Mouse (Mus musculus) 416B (cell line): Measurements from ENCODE around the gene Spocd1.

Experiments
- DNase-seq: peaks from one replicate; pipeline ENCODE4 v3.0.0; 2011; ENCODE audit warnings: low read depth

Spocd1 gene

DNA sequence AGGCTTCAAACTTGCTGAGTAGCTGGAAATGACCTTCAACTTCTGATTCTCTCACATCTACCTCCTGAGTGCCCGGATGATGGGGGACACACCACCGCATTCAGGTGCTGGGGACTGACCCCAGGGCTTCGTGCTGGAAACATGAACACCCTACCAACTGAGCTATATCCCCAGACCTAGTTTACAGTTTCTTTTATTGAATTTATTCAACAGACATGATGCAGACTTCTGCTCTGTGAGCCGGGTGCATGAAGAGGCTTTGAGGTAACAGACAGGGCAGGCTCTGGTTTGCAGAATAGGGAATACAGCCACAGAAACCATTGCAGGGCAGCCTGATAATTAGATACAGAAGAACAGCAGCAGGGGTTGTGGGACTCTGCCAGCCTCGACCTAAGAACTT, 10.6 kb upstream of the Spocd1 start:
- DNase-seq = no peak

DNA sequence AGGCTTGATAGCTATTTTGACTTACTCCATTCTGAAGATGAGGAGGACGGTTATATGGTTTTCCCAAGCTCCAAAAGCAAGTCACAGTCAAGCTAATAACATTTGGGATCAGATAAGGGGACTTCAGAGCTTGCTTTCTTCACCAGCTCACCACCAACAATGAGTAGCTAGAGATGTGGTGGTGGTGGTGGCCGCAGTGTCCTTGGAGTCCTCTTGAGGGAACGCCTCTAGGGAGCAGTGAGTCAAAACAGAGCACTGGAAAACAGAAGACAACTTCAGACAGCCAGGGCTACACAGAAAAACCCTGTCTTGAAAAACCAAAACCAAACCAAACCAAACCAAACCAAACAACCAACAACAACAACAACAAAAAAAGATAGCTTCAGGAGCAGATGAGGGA, 10.1 kb upstream of the Spocd1 start:
- DNase-seq = peak; percentile 50

DNA sequence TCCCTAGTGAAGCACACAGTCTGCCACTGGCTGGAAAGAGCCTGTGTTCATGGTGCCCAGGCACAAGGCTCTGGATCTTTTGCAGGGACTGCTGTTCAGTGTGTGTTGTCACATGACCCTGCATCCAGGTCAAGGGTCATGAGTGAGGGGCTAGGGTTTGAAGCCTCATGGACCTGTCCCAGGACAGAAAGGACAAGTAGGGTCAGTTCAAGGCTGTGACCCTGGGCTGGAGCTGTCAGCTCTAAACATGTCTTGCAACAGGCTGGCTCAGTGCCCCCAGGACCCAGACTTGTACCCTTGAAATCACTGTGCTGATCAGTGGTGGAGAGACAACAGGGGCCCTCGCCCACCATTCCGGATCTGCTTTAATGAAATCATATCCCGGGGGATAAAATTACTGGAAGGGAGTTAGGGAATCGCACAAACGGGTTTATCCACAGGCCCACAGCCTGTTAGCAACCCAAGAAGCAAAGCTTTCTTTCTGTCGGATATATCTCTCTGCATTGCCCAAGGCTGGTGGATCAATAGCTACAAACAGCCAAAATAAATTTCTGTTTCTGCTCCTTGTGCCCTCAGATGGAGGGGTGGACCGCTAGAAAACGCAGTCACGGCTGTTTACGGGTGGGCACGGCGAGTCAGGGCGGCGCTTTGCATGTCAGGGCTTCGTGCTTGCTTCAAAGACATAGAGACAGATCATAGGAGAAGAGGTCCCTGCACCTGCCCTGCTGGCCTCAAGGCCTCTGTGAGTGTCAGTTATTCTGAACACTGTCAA, 8.3 kb upstream of the Spocd1 start:
- no peak for DNase-seq

DNA sequence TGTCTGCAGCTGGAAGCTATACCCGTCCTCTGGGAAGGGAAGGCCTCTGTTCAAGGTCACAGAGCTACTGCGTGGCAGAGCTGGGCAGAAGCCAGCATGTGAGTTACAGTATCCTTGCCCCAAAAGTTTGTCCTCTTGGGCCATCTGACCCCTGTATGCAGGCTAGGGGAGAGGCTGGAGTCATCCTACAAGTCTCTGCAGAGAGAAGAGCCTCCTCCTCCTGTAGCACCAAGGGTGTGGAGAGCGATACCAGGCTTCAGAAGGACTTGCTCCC, 7.8 kb upstream of the Spocd1 start:
- no peak for DNase-seq

DNA sequence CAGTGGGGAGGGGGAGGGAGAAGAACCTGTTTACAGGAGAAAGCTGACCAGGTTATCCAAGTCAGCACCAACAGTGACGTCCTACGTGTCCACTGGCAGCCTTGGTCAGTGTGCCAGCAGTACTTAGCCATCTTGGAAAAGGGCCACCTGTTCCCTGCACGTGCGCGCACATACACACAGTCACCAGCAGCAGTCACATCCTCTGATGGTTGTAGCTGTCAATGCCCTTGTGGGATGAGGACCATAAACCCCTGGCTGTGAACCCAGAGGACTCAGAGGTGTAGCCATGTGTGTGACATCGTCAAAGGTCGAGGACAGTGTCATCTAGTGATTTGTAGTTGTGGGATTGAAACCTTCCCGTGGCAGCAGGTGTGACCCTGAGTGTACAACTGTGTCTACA, 4.9 kb upstream of the Spocd1 start:
- DNase-seq = no peak

DNA sequence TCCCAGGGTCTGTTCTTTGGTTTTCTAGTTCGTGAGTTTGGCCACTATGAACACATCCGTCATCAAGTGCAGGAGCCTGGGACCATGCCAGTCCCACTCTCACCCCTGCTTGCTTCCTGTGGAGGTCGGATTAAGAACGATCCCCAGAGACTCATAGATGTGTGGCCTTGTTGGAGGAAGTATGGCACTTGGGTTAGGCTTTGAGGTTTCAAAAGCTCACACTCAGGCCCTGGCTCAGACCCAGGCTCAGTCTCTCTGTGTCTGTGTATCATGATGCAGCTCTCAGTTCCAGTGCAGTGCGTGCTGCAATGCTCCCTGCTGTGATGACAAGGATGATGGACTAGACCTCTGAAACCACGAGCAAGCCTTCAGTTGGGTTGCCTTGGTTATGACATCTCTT, 4.4 kb upstream of the Spocd1 start:
- DNase-seq = peak; percentile 83

DNA sequence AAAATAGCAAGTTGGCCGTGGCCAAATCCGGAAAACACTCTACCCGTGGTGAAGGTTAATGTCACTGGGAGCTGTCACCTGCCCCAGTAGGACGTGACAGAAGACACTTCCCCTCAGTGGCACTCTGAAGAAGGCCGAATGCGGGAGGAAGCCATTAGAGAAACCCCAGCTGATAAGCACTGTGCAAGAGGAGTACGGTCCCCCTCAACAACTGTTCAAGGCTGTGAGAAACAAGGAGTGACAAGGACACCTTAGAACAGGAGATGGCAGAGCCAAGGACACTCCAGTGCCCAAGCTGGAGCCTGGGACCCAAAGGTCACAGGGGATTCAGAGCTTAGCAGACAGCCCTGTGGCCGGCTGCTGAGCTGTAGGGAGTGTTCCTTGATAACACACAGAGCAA, 2.5 kb upstream of the Spocd1 start:
- peak; percentile 50 for DNase-seq

DNA sequence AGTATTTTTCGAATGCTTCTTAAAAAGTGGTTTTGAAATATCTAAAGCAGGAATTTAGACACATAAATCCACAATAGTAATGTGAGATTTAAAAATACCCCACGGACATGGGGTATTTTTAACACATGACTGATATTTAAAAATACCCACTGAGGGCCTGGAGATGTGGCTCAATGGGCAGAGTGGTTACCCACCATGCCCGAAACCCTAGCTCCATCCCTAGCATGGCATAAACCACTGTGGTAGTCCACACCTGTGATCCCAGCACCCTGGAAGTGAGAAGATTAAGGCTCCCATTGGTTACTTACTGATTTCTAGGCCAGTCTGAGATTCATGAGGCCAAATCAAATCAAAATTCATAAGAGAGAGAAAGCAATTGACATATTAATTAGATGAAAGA, 2.0 kb upstream of the Spocd1 start:
- no peak for DNase-seq

DNA sequence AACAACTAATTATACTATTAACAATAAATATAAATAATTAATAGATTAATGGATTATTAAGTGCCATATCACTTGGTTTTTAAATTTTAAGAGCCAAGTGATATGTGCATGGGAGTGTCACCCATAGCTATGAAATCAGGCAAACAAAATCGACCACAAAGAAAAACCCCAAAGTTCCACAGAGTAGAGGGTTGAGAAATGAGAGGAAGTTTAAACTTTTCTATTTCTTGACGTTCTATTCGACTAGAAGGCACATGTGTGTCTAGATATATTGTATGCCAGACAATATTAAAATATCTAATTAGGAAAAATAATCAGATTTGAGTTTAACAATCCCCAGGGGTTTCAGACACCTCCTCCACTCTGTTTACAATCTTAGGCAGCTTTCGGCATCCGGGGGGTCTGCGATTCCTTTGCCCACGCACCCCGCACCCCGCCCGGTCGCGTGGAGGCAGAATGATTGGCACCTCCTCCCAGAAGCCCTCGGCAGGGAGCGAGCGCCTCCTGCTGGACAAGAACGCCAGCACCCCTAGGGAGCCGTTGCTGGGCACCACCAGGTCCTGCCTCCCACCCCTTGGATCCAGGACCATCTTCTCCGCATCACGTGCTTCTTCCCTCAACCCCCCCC, 811 bp upstream of the Spocd1 start:
- peak; percentile 78 for DNase-seq

DNA sequence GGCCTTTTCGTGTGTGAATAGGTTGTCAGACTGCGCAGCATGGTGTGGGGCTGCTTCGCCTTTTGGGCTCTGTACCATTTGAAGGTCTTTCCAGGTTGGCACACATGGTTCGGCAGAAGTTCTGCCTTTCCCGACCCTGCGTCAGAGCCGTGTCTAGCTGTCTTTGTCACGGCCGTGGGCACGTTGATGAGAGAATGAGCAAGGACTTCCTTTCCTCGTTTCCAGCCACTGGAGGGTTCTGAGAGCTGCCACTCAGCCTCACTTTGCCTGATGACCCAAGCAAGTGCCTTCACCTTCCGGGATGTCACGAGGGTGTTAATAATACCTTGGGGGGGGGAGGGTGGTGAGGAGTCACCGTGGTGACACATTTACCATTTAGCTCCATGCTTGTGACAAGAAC, 4.6 kb downstream of the Spocd1 start:
- DNase-seq = no peak

DNA sequence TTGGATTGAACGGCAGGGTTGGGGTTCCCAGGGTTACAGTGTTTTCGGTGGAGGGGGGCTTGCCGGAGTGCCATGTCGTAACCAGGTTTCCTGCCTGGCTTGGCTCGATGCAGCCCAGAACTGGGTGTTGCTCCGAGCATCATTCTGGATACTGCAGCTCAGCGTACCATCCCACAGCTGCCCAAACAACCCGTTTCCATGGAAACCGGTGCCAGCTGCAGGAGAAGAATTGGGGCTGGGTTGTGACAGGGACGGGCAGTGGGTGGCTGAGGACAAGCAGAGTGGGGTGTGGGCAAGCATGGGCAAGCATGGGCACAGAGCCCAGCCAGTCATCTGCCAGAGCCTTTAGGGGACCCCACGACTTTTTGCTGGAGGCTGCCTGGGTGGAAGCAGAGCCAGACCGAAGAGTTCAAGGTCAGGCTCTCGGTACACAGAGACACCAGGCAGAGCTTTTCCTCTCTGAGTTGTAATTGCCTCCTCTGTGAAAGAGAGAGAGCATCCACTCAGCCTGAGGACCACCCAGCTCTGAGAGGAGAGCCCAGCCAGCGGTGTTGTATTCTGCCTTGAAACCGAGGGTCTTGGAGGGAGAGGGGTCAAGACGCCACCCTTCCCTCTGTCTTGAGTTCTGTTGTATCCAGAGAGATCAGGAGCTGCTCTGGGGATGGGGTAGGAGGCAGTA, 5.3 kb downstream of the Spocd1 start:
- no peak for DNase-seq

DNA sequence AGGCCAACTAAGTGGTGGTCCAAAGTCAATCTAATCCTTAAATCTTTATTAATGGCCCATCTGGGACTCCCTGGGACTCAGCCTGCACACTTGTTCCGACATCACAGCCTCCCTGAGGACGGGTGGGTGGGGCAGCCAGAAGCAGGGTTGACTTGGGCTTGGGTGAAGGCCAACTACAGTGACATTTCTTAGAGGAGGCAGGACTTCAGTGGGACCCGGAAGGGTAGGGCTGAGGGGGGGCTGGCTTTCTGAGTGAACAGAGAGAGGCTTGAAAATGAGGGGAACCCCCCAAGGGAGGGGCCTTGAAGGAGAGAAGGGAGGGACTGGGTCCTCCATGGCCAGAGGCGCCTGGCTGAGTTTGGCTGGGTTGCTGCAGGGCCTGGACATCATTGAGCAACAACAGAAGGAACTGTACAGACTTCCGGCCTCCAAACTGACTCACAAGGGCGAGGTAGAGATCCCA, 22.3 kb downstream of the Spocd1 start:
- DNase-seq = peak; percentile 86

DNA sequence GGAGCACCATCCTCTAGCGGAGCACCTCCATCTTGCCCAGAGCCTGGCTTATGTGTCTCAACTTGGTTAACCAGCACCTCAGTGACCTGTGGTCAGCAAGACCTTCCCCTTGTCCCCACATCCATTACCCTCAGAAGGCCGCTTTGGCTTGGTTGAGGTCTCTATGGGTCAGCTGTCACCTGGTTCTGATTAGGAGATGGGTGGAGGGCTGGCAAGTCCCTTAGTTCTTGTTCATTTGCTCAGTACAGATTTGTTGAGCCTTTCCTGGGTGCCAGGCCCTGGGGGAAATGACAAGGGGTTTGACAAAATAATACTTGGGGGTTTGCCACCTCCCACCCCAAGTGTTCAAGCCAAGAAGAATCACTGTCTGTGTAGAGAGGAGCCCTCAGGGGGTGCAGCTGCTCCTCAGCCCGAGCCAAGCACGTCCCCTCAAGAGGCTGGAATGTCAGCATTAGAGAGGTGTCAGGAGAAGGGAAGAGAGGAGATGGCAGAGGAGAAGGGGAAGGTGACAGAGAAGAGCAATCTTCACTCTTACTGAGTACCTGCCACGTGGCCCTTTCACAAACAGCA, 23.3 kb downstream of the Spocd1 start:
- DNase-seq = no peak

DNA sequence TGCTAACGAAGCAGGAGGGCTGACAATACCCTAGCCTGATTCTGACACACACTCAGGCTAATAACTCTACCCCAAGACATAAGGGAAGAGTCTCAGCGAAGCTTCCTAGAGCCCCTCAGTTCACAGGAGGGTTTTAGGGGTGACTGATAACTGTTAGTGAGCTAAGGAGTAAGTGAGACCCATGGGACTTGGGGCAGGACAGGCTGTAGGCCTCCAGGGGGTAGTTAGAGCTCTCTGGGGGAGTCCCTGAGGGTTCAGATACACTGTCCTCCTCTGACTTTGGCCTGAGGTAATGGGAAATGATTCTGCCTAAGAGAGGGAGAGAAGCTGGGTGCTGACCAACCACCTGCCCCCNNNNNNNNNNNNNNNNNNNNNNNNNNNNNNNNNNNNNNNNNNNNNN, 25.5 kb downstream of the Spocd1 start:
- no peak for DNase-seq

DNA sequence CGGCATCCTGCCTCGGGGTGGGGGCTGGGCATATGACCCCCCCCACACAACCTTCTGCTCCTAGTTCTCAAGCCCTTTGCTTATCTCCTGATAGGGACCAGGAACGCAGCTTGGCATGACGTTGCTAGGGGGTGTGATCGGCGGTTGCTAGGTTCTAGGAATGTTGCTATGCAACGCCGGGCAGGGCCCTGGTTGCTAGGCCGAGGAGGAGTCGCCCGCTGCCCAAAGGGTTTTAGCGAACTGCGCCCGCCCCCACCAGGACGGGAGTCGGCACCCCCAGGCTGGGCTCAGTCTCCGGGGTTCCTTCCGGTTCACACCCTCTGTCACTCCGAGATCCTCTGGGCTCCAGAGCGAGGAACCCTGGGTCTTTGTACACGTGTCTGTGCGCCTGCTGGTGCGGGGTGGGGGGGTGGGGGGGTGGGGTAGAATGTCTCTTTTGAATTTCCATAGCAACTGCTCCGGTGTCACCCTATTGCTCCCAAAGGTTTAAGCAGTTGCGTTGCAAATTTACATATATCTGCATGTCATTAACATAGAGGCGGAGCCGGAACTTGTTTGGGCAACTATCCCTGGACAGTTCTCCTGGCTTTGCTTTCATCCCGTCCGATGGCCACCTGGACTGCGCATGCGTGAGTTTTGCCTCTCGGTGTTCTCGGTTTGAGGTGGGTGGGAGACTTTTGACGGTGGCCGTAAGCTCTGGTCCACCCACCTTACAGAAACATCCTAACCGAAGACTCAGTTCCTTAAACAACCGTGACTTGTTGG, 31.3 kb downstream of the Spocd1 start:
- DNase-seq = no peak

DNA sequence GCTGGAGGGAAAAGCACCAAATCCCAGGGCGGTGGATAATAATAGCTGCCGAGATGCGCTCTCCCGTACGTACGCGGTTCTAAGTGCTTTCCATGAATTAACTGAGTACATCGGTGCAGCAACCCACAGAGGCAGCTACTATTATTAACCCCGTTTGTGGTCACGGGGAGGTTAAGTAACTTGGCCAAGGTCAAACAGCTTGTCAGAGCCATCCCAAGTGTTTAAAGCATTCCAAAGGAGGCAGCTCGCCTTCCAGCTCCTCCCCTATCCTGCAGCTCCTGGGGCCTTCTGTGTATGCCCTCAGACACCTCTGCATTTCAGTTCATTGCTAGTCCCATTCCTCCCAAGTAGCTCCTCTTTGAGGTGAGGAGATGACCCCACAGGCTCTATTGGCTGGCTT, 36.2 kb downstream of the Spocd1 start:
- no peak for DNase-seq

DNA sequence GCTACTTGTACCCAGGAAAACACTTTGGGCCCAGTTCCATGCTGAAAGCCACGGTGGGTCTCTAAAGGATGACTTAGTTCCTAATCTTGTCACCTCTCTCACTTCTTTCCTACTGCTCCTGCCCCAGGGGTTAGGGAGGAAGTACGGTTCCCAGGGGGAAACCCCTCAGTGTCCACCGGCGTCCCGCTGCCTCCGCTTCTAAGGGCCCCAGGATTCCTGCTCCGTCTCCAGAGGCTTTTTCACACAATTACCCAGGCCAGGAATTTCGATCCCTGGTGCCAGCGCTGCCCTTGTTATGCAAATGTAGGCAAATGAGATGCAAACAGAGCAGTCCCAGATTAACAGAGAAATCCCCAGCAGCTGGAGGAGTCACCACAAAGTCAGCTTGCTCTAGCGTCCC, 37.2 kb downstream of the Spocd1 start:
- no peak for DNase-seq

DNA sequence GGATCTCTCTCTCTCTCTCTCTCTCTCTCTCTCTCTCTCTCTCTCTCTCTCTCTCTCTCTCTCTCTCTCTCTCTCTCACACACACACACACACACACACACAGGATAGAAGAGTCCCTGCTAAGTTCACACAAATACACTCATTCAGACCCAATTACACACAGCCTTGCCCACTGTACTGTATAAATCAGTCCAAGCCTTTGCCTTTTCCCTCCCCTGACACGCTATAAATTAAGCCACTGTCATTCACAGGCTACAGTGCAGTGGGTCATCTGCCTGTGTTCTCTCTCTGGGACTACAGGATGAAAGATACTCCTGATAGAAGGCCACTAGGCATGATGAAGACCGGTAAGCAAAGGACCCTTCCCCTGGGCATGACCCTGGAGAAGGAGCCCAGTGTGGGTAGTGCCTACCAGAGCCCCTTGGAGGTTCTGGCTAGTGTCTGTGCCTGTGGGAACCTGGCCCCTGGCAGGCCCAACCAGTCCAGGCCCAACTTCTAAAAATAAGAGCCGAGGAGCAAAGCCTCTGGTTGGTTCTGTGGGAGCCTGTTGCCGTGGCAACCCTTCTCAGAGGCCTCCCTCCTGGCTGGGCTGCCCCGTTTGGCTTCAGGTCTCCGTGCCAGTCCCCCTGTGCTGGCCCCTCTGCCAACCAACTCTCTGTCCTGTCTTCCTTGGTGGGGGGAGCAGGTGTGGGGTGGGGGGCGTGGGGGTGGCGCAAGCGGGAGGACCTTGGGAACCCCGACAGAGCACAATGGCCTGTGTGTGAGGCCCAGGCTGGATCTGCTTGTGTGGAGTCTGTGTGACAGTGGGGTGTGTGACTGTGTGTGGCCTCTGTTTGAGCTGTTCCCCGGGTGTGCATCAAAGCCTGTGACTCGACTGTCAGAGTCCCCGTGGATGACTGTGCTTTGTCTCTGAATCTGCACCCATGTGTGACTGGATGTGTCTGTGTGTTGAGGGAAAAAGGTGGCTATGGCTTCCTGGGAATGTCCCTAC, 38.3 kb downstream of the Spocd1 start:
- DNase-seq = no peak

DNA sequence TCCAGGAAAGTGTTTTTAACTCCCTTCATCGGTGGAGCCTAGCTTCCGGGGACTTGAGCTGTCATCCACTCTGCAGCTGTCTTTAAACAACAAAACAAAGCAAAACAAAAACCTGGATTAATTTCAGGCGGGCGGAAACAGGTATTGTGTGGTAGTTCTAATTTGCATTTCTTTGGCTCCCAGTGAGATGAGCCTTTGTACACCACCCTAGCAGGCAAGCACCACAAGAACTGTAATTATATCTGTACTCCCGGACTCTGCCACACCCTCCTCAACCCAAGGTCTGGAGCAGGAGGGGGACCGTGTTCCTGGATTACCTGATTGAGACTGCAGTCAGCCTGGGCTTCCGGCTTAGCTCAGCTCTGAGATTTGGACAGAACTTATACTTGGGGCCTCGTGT, 41.1 kb downstream of the Spocd1 start:
- no peak for DNase-seq

DNA sequence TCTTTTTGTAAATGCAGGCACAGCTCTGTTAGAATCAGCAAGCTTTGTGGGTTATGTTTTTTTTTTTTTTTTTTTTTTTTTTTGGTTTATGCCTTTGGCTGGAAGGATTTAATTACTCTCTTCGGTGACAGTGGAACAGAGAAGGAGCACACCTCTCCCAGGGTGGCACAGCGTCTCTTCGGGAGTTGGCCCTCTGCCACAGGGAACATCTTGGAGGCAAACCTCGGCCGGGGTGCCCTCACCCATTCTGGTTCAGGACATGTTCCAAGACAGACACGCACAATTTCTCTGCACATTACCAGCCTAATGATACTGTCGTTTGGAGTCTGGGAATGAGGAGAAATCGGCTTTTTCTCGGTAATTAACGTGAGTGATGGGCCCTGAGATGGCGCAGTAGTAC, 41.8 kb downstream of the Spocd1 start:
- DNase-seq = no peak

DNA sequence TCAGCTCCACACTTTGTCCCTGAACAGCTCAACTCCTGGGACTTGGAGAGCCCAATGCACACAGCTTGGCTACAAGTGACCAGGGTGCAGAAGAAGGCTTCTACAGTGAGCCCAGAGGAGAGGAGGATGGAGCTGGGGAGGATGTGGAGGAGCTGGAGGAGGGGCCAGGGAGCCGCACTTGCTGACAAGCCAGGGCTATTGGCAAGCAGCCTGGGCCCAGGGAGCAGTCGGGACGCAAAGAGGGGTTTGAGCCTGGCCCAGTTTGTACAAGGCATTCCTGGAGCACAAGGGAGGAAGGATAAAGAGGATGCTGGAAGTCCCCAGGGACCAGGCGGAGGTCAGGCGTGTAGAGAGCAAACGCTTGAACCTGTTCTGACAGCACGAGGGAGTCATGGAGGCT, 42.9 kb downstream of the Spocd1 start:
- no peak for DNase-seq
